Mouse (Mus musculus): Measurements from ENCODE around the gene Gnat2. TPM values are rescaled to one million over a fixed set of nuclear protein-coding genes. Genes with fewer than 3 reads are reported as not detected.

Gnat2 gene
- 0.39 and 0.61 TPM in 2 replicates for polyA plus RNA-seq (2015; fragmentation: Nextera tagmentation; extraction: Ambion mirVana)

GRCm38 (mm10) chr3:108092536-108093115 lies at the start of gene Gnat2:
Gnat2 (plus strand) TSS chr3:108092789.
- Histone ChIP-seq H3K27ac (replicated peaks) (no peak within 1 kb of the TSS), H3K9me3 (replicated peaks) (no peaks in the 10 kb centered on the region), H3K4me3 (replicated peaks) (no peak within 1 kb of the TSS), H3K9ac (no peak within 1 kb of the TSS), H3K27me3 (no peaks in the 10 kb centered on the region), H3K36me3 (no peaks in the 10 kb centered on the region), H3K4me1 (peaks cover 19% of the 10 kb centered on the region), H3K4me2 (replicated peaks) (no peak within 1 kb of the TSS)
- ATAC-seq (ENCODE audit: insufficient number of reproducible peaks, low FRiP score, low TSS enrichment, low read depth) = no peak
- 70% methylated on average over 15 of the region's 15 CpGs for WGBS

- 4% methylated on average over 29 of the region's 29 CpGs for WGBS
- Histone ChIP-seq H3K4me1 (peaks cover 6% of the 10 kb centered on the region; the same call in 1 of the 2 replicates), H3K27me3 (no peaks in the 10 kb centered on the region), H3K9ac (peak within 1 kb of the TSS; percentile 37; the same call in 1 of the 2 replicates), H3K9me3 (replicated peaks) (no peaks in the 10 kb centered on the region), H3K27ac (replicated peaks) (peak within 1 kb of the TSS; percentile 35), H3K4me3 (replicated peaks) (peak within 1 kb of the TSS; percentile 52), H3K36me3 (no peaks in the 10 kb centered on the region), H3K4me2 (replicated peaks) (peak within 1 kb of the TSS; percentile 76)
- ATAC-seq (ENCODE audit: insufficient number of reproducible peaks, low FRiP score, low TSS enrichment, low read depth) = peak; percentile 88
Observed at GRCm38 (mm10) chr3:108044394-108045140, 48.0 kb upstream of the Gnat2 start, which contains the start of gene Gstm4. Gstm4 (minus strand) TSS chr3:108044894.

- Histone ChIP-seq H3K4me1 (peaks cover 6% of the 10 kb centered on the region; the same call in 1 of the 2 replicates), H3K4me2 (replicated peaks) (no peak overlapping the region), H3K9ac (no peak overlapping the region), H3K27ac (replicated peaks) (no peak overlapping the region), H3K36me3 (no peaks in the 10 kb centered on the region), H3K27me3 (no peaks in the 10 kb centered on the region), H3K9me3 (replicated peaks) (no peaks in the 10 kb centered on the region), H3K4me3 (replicated peaks) (no peak overlapping the region)
- WGBS = 85% methylated on average over 2 of the region's 2 CpGs
- no peak for ATAC-seq (ENCODE audit: insufficient number of reproducible peaks, low FRiP score, low TSS enrichment, low read depth)
Observed at GRCm38 (mm10) chr3:108046944-108047655, 45.5 kb upstream of the Gnat2 start.

- no peak for ATAC-seq (ENCODE audit: insufficient number of reproducible peaks, low FRiP score, low TSS enrichment, low read depth)
- Histone ChIP-seq H3K9ac (no peak overlapping the region), H3K27me3 (no peaks in the 10 kb centered on the region), H3K4me3 (replicated peaks) (no peak overlapping the region), H3K4me2 (replicated peaks) (no peak overlapping the region), H3K36me3 (no peaks in the 10 kb centered on the region), H3K9me3 (replicated peaks) (no peaks in the 10 kb centered on the region), H3K4me1 (peaks cover 6% of the 10 kb centered on the region; the same call in 1 of the 2 replicates), H3K27ac (replicated peaks) (no peak overlapping the region)
- 55% methylated on average over 3 of the region's 3 CpGs for WGBS
Observed at GRCm38 (mm10) chr3:108048306-108048705, 44.3 kb upstream of the Gnat2 start.

GRCm38 (mm10) chr3:108050493-108050892 lies 42.1 kb upstream of the Gnat2 start:
- Histone ChIP-seq H3K4me3 (replicated peaks) (no peak overlapping the region), H3K4me1 (no peaks in the 10 kb centered on the region), H3K4me2 (replicated peaks) (no peak overlapping the region), H3K9me3 (replicated peaks) (no peaks in the 10 kb centered on the region), H3K27ac (replicated peaks) (no peak overlapping the region), H3K27me3 (no peaks in the 10 kb centered on the region), H3K36me3 (no peaks in the 10 kb centered on the region), H3K9ac (no peak overlapping the region)
- ATAC-seq (ENCODE audit: insufficient number of reproducible peaks, low FRiP score, low TSS enrichment, low read depth) = no peak
- WGBS = 84% methylated on average over 5 of the region's 5 CpGs

- Histone ChIP-seq H3K27ac (replicated peaks) (no peak overlapping the region), H3K4me1 (no peaks in the 10 kb centered on the region), H3K4me3 (replicated peaks) (no peak overlapping the region), H3K27me3 (no peaks in the 10 kb centered on the region), H3K9me3 (replicated peaks) (no peaks in the 10 kb centered on the region), H3K4me2 (replicated peaks) (peak overlapping the region; percentile 32; the same call in 1 of the 2 replicates), H3K36me3 (no peaks in the 10 kb centered on the region), H3K9ac (no peak overlapping the region)
- WGBS = 13% methylated on average over 7 of the region's 7 CpGs
- ATAC-seq (ENCODE audit: insufficient number of reproducible peaks, low FRiP score, low TSS enrichment, low read depth) = no peak
Observed at GRCm38 (mm10) chr3:108061420-108061819, 31.2 kb upstream of the Gnat2 start.

GRCm38 (mm10) chr3:108062648-108063047 lies 29.9 kb upstream of the Gnat2 start:
- no peak overlapping the region for H3K9ac ChIP-seq
- no peak overlapping the region for H3K4me2 ChIP-seq (replicated peaks)
- no peaks in the 10 kb centered on the region for H3K9me3 ChIP-seq (replicated peaks)
- no peaks in the 10 kb centered on the region for H3K36me3 ChIP-seq
- H3K4me3 ChIP-seq (replicated peaks) = no peak overlapping the region
- WGBS = 77% methylated on average over 8 of the region's 8 CpGs
- no peaks in the 10 kb centered on the region for H3K27me3 ChIP-seq
- no peaks in the 10 kb centered on the region for H3K4me1 ChIP-seq
- no peak for ATAC-seq (ENCODE audit: insufficient number of reproducible peaks, low FRiP score, low TSS enrichment, low read depth)
- H3K27ac ChIP-seq (replicated peaks) = no peak overlapping the region

- WGBS = 69% methylated on average over 4 of the region's 4 CpGs
- peaks cover 5% of the 10 kb centered on the region; the same call in 1 of the 2 replicates for H3K4me1 ChIP-seq
- H3K4me3 ChIP-seq (replicated peaks) = no peak overlapping the region
- H3K27me3 ChIP-seq = no peaks in the 10 kb centered on the region
- no peak for ATAC-seq (ENCODE audit: insufficient number of reproducible peaks, low FRiP score, low TSS enrichment, low read depth)
- no peaks in the 10 kb centered on the region for H3K36me3 ChIP-seq
- no peaks in the 10 kb centered on the region for H3K9me3 ChIP-seq (replicated peaks)
- no peak overlapping the region for H3K9ac ChIP-seq
- H3K4me2 ChIP-seq (replicated peaks) = no peak overlapping the region
- no peak overlapping the region for H3K27ac ChIP-seq (replicated peaks)
Observed at GRCm38 (mm10) chr3:108064672-108065071, 27.9 kb upstream of the Gnat2 start.

- 76% methylated on average over 9 of the region's 9 CpGs for WGBS
- Histone ChIP-seq H3K4me2 (replicated peaks) (no peak overlapping the region), H3K4me1 (peaks cover 6% of the 10 kb centered on the region; the same call in 1 of the 2 replicates), H3K9ac (no peak overlapping the region), H3K4me3 (replicated peaks) (no peak overlapping the region), H3K27me3 (no peaks in the 10 kb centered on the region), H3K27ac (replicated peaks) (no peak overlapping the region), H3K36me3 (no peaks in the 10 kb centered on the region), H3K9me3 (replicated peaks) (no peaks in the 10 kb centered on the region)
- no peak for ATAC-seq (ENCODE audit: insufficient number of reproducible peaks, low FRiP score, low TSS enrichment, low read depth)
Observed at GRCm38 (mm10) chr3:108065551-108065950, 27.0 kb upstream of the Gnat2 start.

- Histone ChIP-seq H3K4me3 (replicated peaks) (no peak overlapping the region), H3K27me3 (no peaks in the 10 kb centered on the region), H3K27ac (replicated peaks) (no peak overlapping the region), H3K36me3 (no peaks in the 10 kb centered on the region), H3K4me1 (peaks cover 6% of the 10 kb centered on the region; the same call in 1 of the 2 replicates), H3K4me2 (replicated peaks) (no peak overlapping the region), H3K9me3 (replicated peaks) (no peaks in the 10 kb centered on the region), H3K9ac (no peak overlapping the region)
- whole genome bisulfite sequencing = 74% methylated on average over 6 of the region's 6 CpGs
- no peak for ATAC-seq (ENCODE audit: insufficient number of reproducible peaks, low FRiP score, low TSS enrichment, low read depth)
Observed at GRCm38 (mm10) chr3:108067370-108067934, 25.1 kb upstream of the Gnat2 start.

GRCm38 (mm10) chr3:108068826-108069225 lies 23.8 kb upstream of the Gnat2 start:
- Histone ChIP-seq H3K4me2 (replicated peaks) (no peak overlapping the region), H3K27me3 (no peaks in the 10 kb centered on the region), H3K36me3 (no peaks in the 10 kb centered on the region; the same call in none of the 2 replicates), H3K27ac (replicated peaks) (no peak overlapping the region), H3K4me3 (replicated peaks) (no peak overlapping the region), H3K9ac (no peak overlapping the region), H3K4me1 (peaks cover 6% of the 10 kb centered on the region; the same call in 1 of the 2 replicates), H3K9me3 (replicated peaks) (no peaks in the 10 kb centered on the region)
- WGBS = 18% methylated on average over 1 of the region's 1 CpGs
- no peak for ATAC-seq (ENCODE audit: insufficient number of reproducible peaks, low FRiP score, low TSS enrichment, low read depth)

Data from embryonic facial prominence, embryonic 15.5 days (tissue).